Mouse (Mus musculus): Measurements from ENCODE around the gene Edc3. TPM values are rescaled to one million over a fixed set of nuclear protein-coding genes. Genes with fewer than 3 reads are reported as not detected.

Edc3 gene
- polyA plus RNA-seq, 1 experiment: 31.4 TPM

GRCm38 (mm10) chr9:57666536-57666935 is 41.8 kb upstream of the Edc3 start:
- 81% methylated on average over 8 of the region's 8 CpGs for WGBS

GRCm38 (mm10) chr9:57667136-57667535 is 41.2 kb upstream of the Edc3 start:
- DNase-seq: peak; percentile 54
- Histone ChIP-seq H3K27me3 (ENCODE audit: control insufficient read depth, insufficient read depth, low read length) (no peaks in the 10 kb centered on the region), H3K4me1 (replicated peaks; ENCODE audit: control insufficient read depth, insufficient read depth, low read length) (peaks cover 22% of the 10 kb centered on the region), H3K27ac (ENCODE audit: control insufficient read depth, insufficient read depth, low read length) (peak overlapping the region; percentile 72), H3K4me3 (ENCODE audit: control insufficient read depth, insufficient read depth, low read length) (no peak overlapping the region), H3K36me3 (ENCODE audit: control insufficient read depth, insufficient read depth, low read length) (no peaks in the 10 kb centered on the region)
- TF ChIP-seq POLR2A (IDR thresholded peaks at IDR 0.05; ENCODE audit: control insufficient read depth, extremely low read depth, insufficient read depth, low read length, poor library complexity): no peak
- TF ChIP-seq CTCF (IDR thresholded peaks at IDR 0.05; ENCODE audit: borderline replicate concordance, control insufficient read depth, extremely low read depth, insufficient read depth, low read length, poor library complexity): no peak
- WGBS: 55% methylated on average over 3 of the region's 3 CpGs

More at GRCm38 (mm10) chr9:57666536-57666935, 41.8 kb upstream of the Edc3 start:
- DNase-seq: peak; percentile 39
- Histone ChIP-seq H3K27ac (ENCODE audit: control insufficient read depth, insufficient read depth, low read length) (peak overlapping the region; percentile 72), H3K4me3 (ENCODE audit: control insufficient read depth, insufficient read depth, low read length) (no peak overlapping the region), H3K36me3 (ENCODE audit: control insufficient read depth, insufficient read depth, low read length) (no peaks in the 10 kb centered on the region), H3K27me3 (ENCODE audit: control insufficient read depth, insufficient read depth, low read length) (no peaks in the 10 kb centered on the region), H3K4me1 (replicated peaks; ENCODE audit: control insufficient read depth, insufficient read depth, low read length) (peaks cover 22% of the 10 kb centered on the region)
- TF ChIP-seq CTCF (IDR thresholded peaks at IDR 0.05; ENCODE audit: borderline replicate concordance, control insufficient read depth, extremely low read depth, insufficient read depth, low read length, poor library complexity) (no peak), POLR2A (IDR thresholded peaks at IDR 0.05; ENCODE audit: control insufficient read depth, extremely low read depth, insufficient read depth, low read length, poor library complexity) (no peak)

GRCm38 (mm10) chr9:57667817-57668216 is 40.5 kb upstream of the Edc3 start:
- no peak for DNase-seq
- H3K4me1 ChIP-seq (replicated peaks; ENCODE audit: control insufficient read depth, insufficient read depth, low read length): peaks cover 22% of the 10 kb centered on the region
- no peaks in the 10 kb centered on the region for H3K36me3 ChIP-seq (ENCODE audit: control insufficient read depth, insufficient read depth, low read length)
- TF ChIP-seq POLR2A (IDR thresholded peaks at IDR 0.05; ENCODE audit: control insufficient read depth, extremely low read depth, insufficient read depth, low read length, poor library complexity) (no peak), CTCF (IDR thresholded peaks at IDR 0.05; ENCODE audit: borderline replicate concordance, control insufficient read depth, extremely low read depth, insufficient read depth, low read length, poor library complexity) (no peak)
- no peaks in the 10 kb centered on the region for H3K27me3 ChIP-seq (ENCODE audit: control insufficient read depth, insufficient read depth, low read length)
- WGBS: 85% methylated on average over 11 of the region's 11 CpGs
- no peak overlapping the region; the same call in 1 of the 2 replicates for H3K27ac ChIP-seq (ENCODE audit: control insufficient read depth, insufficient read depth, low read length)
- no peak overlapping the region for H3K4me3 ChIP-seq (ENCODE audit: control insufficient read depth, insufficient read depth, low read length)

GRCm38 (mm10) chr9:57668277-57668676 is 40.1 kb upstream of the Edc3 start:
- H3K4me1 ChIP-seq (replicated peaks; ENCODE audit: control insufficient read depth, insufficient read depth, low read length): peaks cover 22% of the 10 kb centered on the region
- TF ChIP-seq CTCF (IDR thresholded peaks at IDR 0.05; ENCODE audit: borderline replicate concordance, control insufficient read depth, extremely low read depth, insufficient read depth, low read length, poor library complexity): no peak
- TF ChIP-seq POLR2A (IDR thresholded peaks at IDR 0.05; ENCODE audit: control insufficient read depth, extremely low read depth, insufficient read depth, low read length, poor library complexity): no peak
- no peaks in the 10 kb centered on the region for H3K36me3 ChIP-seq (ENCODE audit: control insufficient read depth, insufficient read depth, low read length)
- H3K27ac ChIP-seq (ENCODE audit: control insufficient read depth, insufficient read depth, low read length): no peak overlapping the region
- WGBS: 32% methylated on average over 1 of the region's 1 CpGs
- no peak for DNase-seq
- H3K27me3 ChIP-seq (ENCODE audit: control insufficient read depth, insufficient read depth, low read length): no peaks in the 10 kb centered on the region
- no peak overlapping the region for H3K4me3 ChIP-seq (ENCODE audit: control insufficient read depth, insufficient read depth, low read length)

GRCm38 (mm10) chr9:57669566-57669965 is 38.8 kb upstream of the Edc3 start:
- H3K36me3 ChIP-seq (ENCODE audit: control insufficient read depth, insufficient read depth, low read length): no peaks in the 10 kb centered on the region
- H3K27me3 ChIP-seq (ENCODE audit: control insufficient read depth, insufficient read depth, low read length): no peaks in the 10 kb centered on the region
- WGBS: 97% methylated on average over 3 of the region's 3 CpGs

GRCm38 (mm10) chr9:57671037-57671436 is 37.3 kb upstream of the Edc3 start:
- no peak for DNase-seq
- Histone ChIP-seq H3K4me1 (replicated peaks; ENCODE audit: control insufficient read depth, insufficient read depth, low read length) (peaks cover 22% of the 10 kb centered on the region), H3K27me3 (ENCODE audit: control insufficient read depth, insufficient read depth, low read length) (no peaks in the 10 kb centered on the region), H3K36me3 (ENCODE audit: control insufficient read depth, insufficient read depth, low read length) (no peaks in the 10 kb centered on the region), H3K27ac (ENCODE audit: control insufficient read depth, insufficient read depth, low read length) (no peak overlapping the region), H3K4me3 (ENCODE audit: control insufficient read depth, insufficient read depth, low read length) (no peak overlapping the region)
- WGBS: 95% methylated on average over 4 of the region's 4 CpGs
- TF ChIP-seq POLR2A (IDR thresholded peaks at IDR 0.05; ENCODE audit: control insufficient read depth, extremely low read depth, insufficient read depth, low read length, poor library complexity): no peak
- no peak for TF ChIP-seq CTCF (IDR thresholded peaks at IDR 0.05; ENCODE audit: borderline replicate concordance, control insufficient read depth, extremely low read depth, insufficient read depth, low read length, poor library complexity)

More at GRCm38 (mm10) chr9:57669566-57669965, 38.8 kb upstream of the Edc3 start:
- H3K4me1 ChIP-seq (replicated peaks; ENCODE audit: control insufficient read depth, insufficient read depth, low read length): peaks cover 22% of the 10 kb centered on the region
- DNase-seq: no peak
- TF ChIP-seq CTCF (IDR thresholded peaks at IDR 0.05; ENCODE audit: borderline replicate concordance, control insufficient read depth, extremely low read depth, insufficient read depth, low read length, poor library complexity) (no peak), POLR2A (IDR thresholded peaks at IDR 0.05; ENCODE audit: control insufficient read depth, extremely low read depth, insufficient read depth, low read length, poor library complexity) (no peak)
- H3K4me3 ChIP-seq (ENCODE audit: control insufficient read depth, insufficient read depth, low read length): no peak overlapping the region
- H3K27ac ChIP-seq (ENCODE audit: control insufficient read depth, insufficient read depth, low read length): no peak overlapping the region

GRCm38 (mm10) chr9:57671500-57671899 is 36.8 kb upstream of the Edc3 start:
- Histone ChIP-seq H3K4me1 (replicated peaks; ENCODE audit: control insufficient read depth, insufficient read depth, low read length) (peaks cover 21% of the 10 kb centered on the region), H3K27me3 (ENCODE audit: control insufficient read depth, insufficient read depth, low read length) (no peaks in the 10 kb centered on the region), H3K36me3 (ENCODE audit: control insufficient read depth, insufficient read depth, low read length) (no peaks in the 10 kb centered on the region), H3K4me3 (ENCODE audit: control insufficient read depth, insufficient read depth, low read length) (no peak overlapping the region), H3K27ac (ENCODE audit: control insufficient read depth, insufficient read depth, low read length) (no peak overlapping the region)
- no peak for DNase-seq
- TF ChIP-seq POLR2A (IDR thresholded peaks at IDR 0.05; ENCODE audit: control insufficient read depth, extremely low read depth, insufficient read depth, low read length, poor library complexity) (no peak), CTCF (IDR thresholded peaks at IDR 0.05; ENCODE audit: borderline replicate concordance, control insufficient read depth, extremely low read depth, insufficient read depth, low read length, poor library complexity) (no peak)
- 94% methylated on average over 5 of the region's 5 CpGs for WGBS
